Mouse (Mus musculus): ENCODE data around the gene Sfxn2. TPM values are rescaled to one million over a fixed set of nuclear protein-coding genes. Genes with fewer than 3 reads are reported as not detected.

Sfxn2 gene
- polyA plus RNA-seq, 2 experiments = 22.0 to 26.7 TPM

GRCm38 (mm10) chr19:46647254-46647653 lies 74.1 kb downstream of the Sfxn2 start:
- Histone ChIP-seq H3K4me2 (replicated peaks; ENCODE audit: low read depth, low read length, severe bottlenecking) (no peak overlapping the region), H3K27ac (replicated peaks; ENCODE audit: low read depth, low read length) (no peak overlapping the region), H3K9ac (ENCODE audit: low read depth, low read length, severe bottlenecking) (no peak overlapping the region), H3K9me3 (ENCODE audit: control insufficient read depth, low read length) (no peaks in the 10 kb centered on the region), H3K27me3 (ENCODE audit: control insufficient read depth, insufficient read depth, low read length) (no peaks in the 10 kb centered on the region), H3K4me3 (replicated peaks; ENCODE audit: low read length) (no peak overlapping the region), H3K4me1 (ENCODE audit: control insufficient read depth, insufficient read depth, low read length) (peaks cover 32% of the 10 kb centered on the region), H3K36me3 (ENCODE audit: control insufficient read depth, insufficient read depth, low read length) (peaks cover 21% of the 10 kb centered on the region)
- WGBS = 55% methylated on average over 3 of the region's 3 CpGs
- TF ChIP-seq POLR2A (IDR thresholded peaks at IDR 0.05; ENCODE audit: borderline replicate concordance, extremely low read depth, insufficient read depth, insufficient read length) = no peak
- ATAC-seq (ENCODE audit: low FRiP score, low read depth) (no peak), DNase-seq (ENCODE audit: low spot score) (no peak)

Other genes starting within 250 kb of the Sfxn2 start
- 7.8 and 8.9 TPM in 2 replicates for gene Psd, start 246.2 kb upstream of the Sfxn2 start, polyA plus RNA-seq (2012; rRNA removed)
- gene Psd, start 246.2 kb upstream of the Sfxn2 start, polyA plus RNA-seq (2014; fragmentation: Nextera tagmentation; extraction: Ambion mirVana) = 5.3 and 5.5 TPM in 2 replicates
- 10.8 and 15.6 TPM in 2 replicates for gene Fbxl15, start 245.2 kb upstream of the Sfxn2 start, polyA plus RNA-seq (2012; rRNA removed)
- gene Fbxl15, start 245.2 kb upstream of the Sfxn2 start, polyA plus RNA-seq (2014; fragmentation: Nextera tagmentation; extraction: Ambion mirVana) = 13.5 and 15.5 TPM in 2 replicates
- gene Cuedc2, start 234.7 kb upstream of the Sfxn2 start, polyA plus RNA-seq (2012; rRNA removed) = 110 and 133 TPM in 2 replicates
- gene Cuedc2, start 234.7 kb upstream of the Sfxn2 start, polyA plus RNA-seq (2014; fragmentation: Nextera tagmentation; extraction: Ambion mirVana) = 164 and 169 TPM in 2 replicates
- 5.4 and 8.0 TPM in 2 replicates for gene Mfsd13a, start 232.2 kb upstream of the Sfxn2 start, polyA plus RNA-seq (2012; rRNA removed)
- 3.2 and 3.5 TPM in 2 replicates for gene Mfsd13a, start 232.2 kb upstream of the Sfxn2 start, polyA plus RNA-seq (2014; fragmentation: Nextera tagmentation; extraction: Ambion mirVana)
- 1.6 TPM in 2 replicates for gene 2310034G01Rik, start 223.1 kb upstream of the Sfxn2 start, polyA plus RNA-seq (2012; rRNA removed)
- 2.1 and 2.7 TPM in 2 replicates for gene 2310034G01Rik, start 223.1 kb upstream of the Sfxn2 start, polyA plus RNA-seq (2014; fragmentation: Nextera tagmentation; extraction: Ambion mirVana)
- 96.2 and 104 TPM in 2 replicates for gene Actr1a, start 177.6 kb upstream of the Sfxn2 start, polyA plus RNA-seq (2012; rRNA removed)
- gene Actr1a, start 177.6 kb upstream of the Sfxn2 start, polyA plus RNA-seq (2014; fragmentation: Nextera tagmentation; extraction: Ambion mirVana) = 152 and 155 TPM in 2 replicates
- gene Sufu, start 176.5 kb upstream of the Sfxn2 start, polyA plus RNA-seq (2012; rRNA removed) = 30.6 and 37.2 TPM in 2 replicates
- 35.5 and 39.1 TPM in 2 replicates for gene Sufu, start 176.5 kb upstream of the Sfxn2 start, polyA plus RNA-seq (2014; fragmentation: Nextera tagmentation; extraction: Ambion mirVana)
- 22.7 and 32.5 TPM in 2 replicates for gene Trim8, start 71.7 kb upstream of the Sfxn2 start, polyA plus RNA-seq (2012; rRNA removed)
- 21.5 and 23.1 TPM in 2 replicates for gene Trim8, start 71.7 kb upstream of the Sfxn2 start, polyA plus RNA-seq (2014; fragmentation: Nextera tagmentation; extraction: Ambion mirVana)
- 93.0 and 120 TPM in 2 replicates for gene Arl3, start 167 bp upstream of the Sfxn2 start, polyA plus RNA-seq (2012; rRNA removed)
- gene Arl3, start 167 bp upstream of the Sfxn2 start, polyA plus RNA-seq (2014; fragmentation: Nextera tagmentation; extraction: Ambion mirVana) = 87.2 and 97.8 TPM in 2 replicates
- 44.0 and 54.1 TPM in 2 replicates for gene Wbp1l, start 25.7 kb downstream of the Sfxn2 start, polyA plus RNA-seq (2012; rRNA removed)
- 42.6 and 43.8 TPM in 2 replicates for gene Wbp1l, start 25.7 kb downstream of the Sfxn2 start, polyA plus RNA-seq (2014; fragmentation: Nextera tagmentation; extraction: Ambion mirVana)
- 0.20 and 0.22 TPM in 2 replicates for gene Cyp17a1, start 99.8 kb downstream of the Sfxn2 start, polyA plus RNA-seq (2012; rRNA removed)
- gene Cyp17a1, start 99.8 kb downstream of the Sfxn2 start, polyA plus RNA-seq (2014; fragmentation: Nextera tagmentation; extraction: Ambion mirVana) = 0.23 and 0.47 TPM in 2 replicates
- gene Borcs7, start 116.5 kb downstream of the Sfxn2 start, polyA plus RNA-seq (2012; rRNA removed) = 9.0 and 9.5 TPM in 2 replicates
- gene Borcs7, start 116.5 kb downstream of the Sfxn2 start, polyA plus RNA-seq (2014; fragmentation: Nextera tagmentation; extraction: Ambion mirVana) = 13.5 and 13.7 TPM in 2 replicates
- gene As3mt, start 134.1 kb downstream of the Sfxn2 start, polyA plus RNA-seq (2012; rRNA removed) = 13.1 and 16.2 TPM in 2 replicates
- gene As3mt, start 134.1 kb downstream of the Sfxn2 start, polyA plus RNA-seq (2014; fragmentation: Nextera tagmentation; extraction: Ambion mirVana) = 26.8 and 28.2 TPM in 2 replicates
- 6.7 and 9.8 TPM in 2 replicates for gene Cnnm2, start 188.2 kb downstream of the Sfxn2 start, polyA plus RNA-seq (2012; rRNA removed)
- 4.8 TPM in 2 replicates for gene Cnnm2, start 188.2 kb downstream of the Sfxn2 start, polyA plus RNA-seq (2014; fragmentation: Nextera tagmentation; extraction: Ambion mirVana)